Mouse (Mus musculus): ENCODE data around the gene Dgkq.

DNA sequence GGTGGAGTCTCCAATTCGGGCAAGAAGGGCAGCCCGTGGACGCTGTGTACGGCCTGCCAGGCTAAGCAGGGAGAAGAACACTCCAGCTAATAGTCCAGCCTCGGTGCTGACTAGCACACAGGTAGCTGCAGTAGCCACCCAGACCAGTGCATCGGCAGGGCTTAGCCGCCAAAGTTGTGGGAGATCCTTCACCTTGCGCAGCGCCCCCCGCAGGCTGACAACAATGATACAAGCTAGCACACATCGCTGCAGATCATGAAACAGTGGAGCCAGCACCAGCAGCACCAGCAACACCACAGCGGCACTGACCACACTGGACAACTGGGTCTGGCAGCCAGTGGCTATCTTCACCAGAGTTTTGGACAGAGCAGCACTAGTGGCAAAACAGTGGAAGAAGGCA lies 2.3 kb upstream of the Dgkq start:
- no peak for TF ChIP-seq MAFK (IDR thresholded peaks at IDR 0.05; ENCODE audit: insufficient read depth, low read depth, low read length)
- TF ChIP-seq CHD2 (IDR thresholded peaks at IDR 0.05; ENCODE audit: low read depth, low read length): no peak
